Mouse (Mus musculus) gonadal fat pad, adult 2 months (tissue): ENCODE measurements around the gene Slc41a3. TPM values are rescaled to one million over a fixed set of nuclear protein-coding genes. Genes with fewer than 3 reads are reported as not detected.

ENCODE experiments used
- DNase-seq: peaks from one replicate; pipeline ENCODE4 v3.0.0-alpha.2; 2012; ENCODE audit warnings: low read depth
- polyA plus RNA-seq: library from polyadenylated mRNA; depleted of rRNA; stranded (reverse); fragments of >200 nt; gene quantifications from 2 replicates; pipeline ENCODE4 v1.2.3, GENCODE M21; 2012; rRNA removed

The Slc41a3 gene
- 37.2 and 45.9 TPM in 2 replicates for polyA plus RNA-seq

DNA sequence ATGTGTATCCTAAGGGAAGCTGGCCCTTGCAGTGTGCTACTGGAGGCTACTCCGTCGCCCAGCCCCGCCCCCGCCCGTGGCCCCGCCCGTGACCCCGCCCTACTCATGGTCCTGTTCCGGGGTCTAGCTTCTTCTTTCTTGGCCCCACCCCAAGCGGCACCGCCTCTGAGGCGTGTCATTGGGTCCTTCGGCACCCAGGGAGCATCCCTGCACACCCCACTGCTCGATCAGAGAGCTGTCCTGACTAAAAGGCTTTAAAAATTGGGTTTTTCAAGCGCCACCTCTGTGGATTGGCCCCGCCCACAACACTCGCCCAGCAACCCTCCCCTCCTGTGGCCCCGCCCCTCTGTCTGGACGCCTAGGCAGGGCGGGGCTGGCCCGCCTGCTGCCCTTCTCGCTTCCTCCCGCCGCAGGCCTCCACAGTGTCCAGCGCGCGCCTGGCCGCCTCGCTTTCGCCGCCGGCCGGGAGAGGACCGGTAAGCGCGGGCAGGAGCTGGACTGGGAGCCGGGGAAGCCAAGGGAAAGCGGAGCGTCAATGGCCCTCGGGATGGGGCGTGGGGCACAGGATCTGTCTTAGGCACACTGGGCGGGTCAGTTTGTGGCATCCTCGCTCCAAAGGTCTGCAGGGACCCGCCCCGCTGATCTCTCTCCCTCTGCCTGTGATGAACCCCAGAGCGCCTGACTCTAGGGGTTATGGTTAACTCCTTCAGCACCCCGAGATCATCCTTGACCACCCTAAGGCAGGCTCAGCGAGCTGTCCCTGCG, at the start of gene Slc41a3:
Gene Slc41a3 (plus strand): TSS at position 193 of the 765 bp plus-strand sequence.
- DNase-seq: peak; percentile 28

DNA sequence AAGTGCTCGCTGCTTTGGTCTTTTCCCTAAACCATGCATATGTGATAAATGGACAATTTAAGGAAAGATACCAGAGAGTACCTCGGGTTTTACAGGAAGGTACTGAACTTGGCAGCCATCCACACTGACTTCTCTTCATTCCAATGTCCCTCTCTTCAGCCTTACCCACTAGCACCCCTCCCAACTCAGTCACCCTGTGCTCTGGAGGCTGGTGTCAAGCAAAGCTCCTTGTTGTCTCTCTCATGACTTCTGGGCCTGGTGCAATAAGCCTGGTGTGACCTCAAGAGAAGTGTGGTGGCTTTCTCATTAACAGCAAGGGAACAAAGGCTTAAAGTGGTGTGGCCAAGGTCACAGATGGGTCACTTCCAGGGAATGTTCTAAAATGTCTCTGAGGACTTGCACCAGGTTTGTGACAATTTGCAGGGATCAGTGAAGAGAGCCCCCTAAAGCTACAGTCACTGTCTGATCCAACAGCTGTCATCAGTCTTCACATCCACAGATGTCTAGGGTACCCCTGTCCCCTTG, 47.9 kb upstream of the Slc41a3 start:
- no peak for DNase-seq

DNA sequence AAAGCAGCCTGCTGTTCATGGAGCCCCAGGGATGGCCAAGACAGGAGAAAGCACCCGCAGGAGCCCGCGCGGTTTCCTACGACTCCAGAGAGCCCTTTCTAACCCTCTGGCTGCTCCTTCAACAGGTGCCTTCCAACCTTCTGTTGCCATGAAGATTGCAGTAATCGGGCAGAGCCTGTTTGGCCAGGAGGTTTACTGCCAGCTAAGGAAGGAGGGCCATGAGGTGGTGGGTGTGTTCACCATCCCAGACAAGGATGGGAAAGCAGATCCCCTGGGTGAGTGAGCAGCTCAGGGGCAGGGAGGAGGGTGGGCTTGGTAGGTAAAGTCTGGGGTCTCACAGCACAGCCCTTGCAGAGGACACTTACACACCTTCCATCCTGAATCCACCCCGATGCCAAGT, 47.4 kb upstream of the Slc41a3 start:
- no peak for DNase-seq

DNA sequence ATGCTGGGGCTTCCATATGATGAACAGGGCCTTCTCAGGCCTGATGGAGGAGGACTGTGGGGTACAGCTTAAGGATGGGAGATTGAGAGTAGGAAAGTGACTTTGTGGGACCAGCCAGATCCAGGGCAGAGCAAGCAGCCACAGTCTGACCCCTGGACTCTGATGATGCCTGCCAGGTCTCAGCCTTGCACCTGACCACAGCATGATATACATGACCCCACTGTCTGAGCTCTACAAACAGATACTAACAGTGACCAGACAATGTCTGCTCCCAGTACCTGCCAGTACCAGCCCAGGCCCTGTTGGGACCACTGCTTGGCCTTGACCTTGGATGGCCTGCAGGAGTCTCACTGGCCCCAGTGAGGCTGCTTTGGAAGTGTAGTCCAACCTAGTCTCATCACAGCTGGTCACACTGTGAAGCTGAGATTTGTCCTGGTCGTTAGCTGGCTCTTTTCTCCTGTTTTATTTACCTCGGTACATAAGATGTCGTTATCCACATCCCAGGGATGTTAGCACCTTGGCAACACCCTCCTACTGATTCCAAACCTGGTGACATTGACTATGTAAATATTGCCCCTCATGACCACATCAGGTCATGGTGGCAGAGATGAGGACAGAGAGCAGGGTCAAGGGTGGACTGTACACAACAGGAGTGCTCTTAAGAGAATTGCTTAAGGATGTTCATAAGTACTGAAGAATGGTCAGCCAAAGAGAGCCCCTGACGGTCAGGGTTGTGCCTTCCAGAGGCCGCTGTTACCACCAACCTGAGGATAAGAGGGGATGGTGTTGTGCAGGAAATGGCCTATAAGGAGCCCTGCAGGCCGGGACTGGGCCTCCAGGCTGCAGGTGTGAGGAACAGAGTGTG, 46.5 kb upstream of the Slc41a3 start:
- DNase-seq: no peak

DNA sequence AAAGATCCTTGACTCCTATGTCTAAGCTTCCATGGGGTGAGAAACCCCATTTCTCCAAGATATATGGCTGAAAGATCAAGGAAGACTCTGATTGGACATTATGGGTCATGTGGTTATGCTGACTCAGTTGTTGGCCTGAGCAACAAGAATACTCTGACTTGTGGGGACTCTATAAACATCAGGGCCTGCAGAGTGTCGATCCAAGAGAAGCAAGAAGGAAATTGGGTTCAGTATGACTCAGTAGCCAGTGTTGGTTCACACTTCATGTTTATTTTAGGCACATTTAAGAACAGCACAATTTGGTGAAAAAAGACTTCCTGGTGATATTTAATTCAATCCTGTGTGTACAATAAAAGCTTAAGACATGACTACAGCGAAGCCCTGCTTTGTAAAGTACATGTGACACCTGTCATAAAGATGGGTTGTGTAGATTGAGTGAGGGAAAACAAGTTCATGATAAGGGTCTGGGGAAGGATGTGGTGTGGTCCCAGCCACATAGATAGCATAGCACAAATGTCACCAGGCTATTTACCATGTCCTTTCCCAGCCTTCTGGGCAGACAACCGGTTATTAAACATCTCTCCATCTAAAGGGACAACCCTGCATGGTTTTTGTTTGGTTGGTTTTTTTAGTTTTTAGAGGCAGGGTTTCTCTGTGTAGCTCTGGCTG, 44.0 kb upstream of the Slc41a3 start:
- no peak for DNase-seq

DNA sequence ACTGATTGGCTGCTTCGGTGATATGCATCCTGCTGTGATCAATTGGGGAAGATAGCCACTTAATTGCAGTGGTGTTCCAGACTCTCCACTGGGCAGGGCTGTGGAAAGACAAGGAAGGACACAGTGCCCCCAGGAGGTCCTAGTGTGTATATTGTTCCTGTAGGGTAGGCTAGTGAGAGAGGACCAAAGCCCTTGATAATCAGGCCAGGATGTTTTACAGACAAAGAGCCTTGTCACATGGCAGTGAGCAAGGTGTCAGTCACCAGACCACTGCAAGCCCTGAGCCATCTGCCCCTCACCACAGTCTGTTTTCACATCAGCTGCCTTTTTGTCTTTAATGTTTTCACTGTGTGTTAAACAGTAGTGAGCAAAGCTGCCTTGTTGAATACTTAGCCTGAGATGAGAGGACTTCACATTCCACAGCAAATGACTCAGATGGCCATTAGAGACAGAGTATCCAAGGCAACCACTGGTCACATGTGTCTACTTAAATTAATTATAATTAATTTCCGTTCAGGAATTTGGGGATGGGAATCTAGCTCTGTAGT, 43.2 kb upstream of the Slc41a3 start:
- no peak for DNase-seq

DNA sequence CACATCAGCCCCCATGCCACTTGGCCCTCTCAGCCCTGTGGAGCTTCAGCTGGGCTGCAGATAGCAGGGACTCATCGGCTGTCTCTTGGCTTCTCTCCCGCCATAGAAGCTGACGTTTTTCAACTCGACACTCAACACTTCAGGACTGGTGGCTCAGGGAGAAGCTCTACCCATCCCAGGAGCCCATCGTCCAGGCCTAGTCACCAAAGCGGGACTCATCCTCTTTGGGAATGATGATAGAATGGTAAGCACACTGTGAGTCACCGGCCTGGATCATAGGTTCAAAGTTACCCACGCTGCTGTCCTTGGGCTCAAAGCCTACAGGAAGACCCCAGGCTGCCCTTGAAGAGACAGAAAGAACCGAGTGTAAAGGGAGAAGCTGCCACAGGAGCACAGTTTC, 40.3 kb upstream of the Slc41a3 start:
- DNase-seq: no peak

DNA sequence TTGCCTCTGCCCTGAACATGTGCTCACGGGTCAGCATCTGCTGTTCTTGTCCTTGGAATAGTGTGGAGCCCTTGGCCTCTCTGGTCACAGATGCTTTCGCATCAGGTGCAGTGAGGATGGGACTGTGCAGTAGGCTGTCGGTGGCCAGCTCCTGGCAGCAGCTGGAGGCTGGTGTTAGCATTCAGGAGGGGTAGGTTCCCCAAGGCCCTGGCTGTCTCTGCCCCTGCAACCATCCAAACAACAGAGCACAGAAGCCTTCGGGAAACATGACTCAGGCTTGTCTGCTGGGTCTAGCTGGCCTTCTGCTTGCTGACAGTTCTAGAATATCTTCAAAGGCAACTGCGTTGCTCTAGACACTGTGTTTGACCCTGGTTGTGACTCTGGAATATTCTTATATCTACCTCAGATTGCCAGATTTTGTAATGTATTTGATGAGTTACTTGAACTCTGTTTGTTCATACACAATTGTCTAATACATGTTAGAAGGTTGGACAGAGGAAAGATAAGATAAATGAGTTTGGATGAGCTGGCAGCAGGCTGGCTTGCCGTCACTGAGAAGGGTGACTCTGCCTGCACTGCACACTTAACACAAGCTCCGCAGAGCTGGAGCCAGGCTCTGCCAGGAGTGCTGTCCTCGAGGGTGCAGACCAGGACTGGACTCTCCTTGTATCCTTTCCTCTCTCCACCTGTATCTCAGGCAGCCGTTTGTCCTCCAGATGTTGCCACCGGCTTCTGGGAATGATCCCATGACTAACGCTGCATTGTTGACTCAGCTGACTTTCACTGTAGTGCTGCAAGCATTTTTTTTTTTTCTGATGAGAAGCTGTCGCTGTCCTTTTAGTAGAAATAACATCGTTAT, 38.9 kb upstream of the Slc41a3 start:
- DNase-seq: no peak

DNA sequence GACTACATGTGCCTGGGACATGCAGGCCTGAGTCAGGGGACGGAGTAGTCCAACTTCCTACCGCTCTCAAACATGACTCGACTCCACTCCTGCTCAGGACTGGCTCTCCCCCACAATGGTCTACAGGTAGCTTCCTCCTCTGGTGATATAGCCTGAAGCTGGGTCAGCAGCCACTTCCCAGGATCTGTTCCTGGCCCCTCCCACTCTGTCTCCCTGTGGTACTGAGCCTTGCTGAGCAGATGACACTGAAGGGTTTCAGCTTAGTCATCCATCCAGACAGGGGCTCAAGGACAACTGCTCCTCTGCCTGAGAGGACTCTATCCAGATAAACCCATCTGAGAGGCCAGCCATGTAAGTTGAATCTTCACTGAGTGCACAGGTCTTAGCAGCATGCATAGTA, 37.0 kb upstream of the Slc41a3 start:
- no peak for DNase-seq

DNA sequence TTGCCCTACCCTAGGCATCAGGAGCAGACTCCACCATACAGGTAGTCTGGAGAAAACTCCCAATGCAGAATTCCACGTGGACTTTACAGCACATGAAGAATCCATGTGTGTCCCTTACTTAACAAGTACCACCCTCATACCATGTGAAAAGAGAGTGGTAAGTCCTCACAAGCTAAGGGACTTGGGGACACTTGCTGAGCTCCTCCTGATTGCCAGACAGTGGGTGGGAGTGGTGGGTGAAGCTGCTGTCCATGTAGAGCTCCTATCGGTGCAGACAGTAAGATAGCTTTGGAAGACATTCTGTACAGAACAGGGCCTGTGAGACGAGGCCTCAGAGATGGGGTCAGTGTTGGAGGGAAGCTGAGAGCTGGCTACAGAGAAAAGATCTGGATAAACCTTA, 36.6 kb upstream of the Slc41a3 start:
- no peak for DNase-seq

DNA sequence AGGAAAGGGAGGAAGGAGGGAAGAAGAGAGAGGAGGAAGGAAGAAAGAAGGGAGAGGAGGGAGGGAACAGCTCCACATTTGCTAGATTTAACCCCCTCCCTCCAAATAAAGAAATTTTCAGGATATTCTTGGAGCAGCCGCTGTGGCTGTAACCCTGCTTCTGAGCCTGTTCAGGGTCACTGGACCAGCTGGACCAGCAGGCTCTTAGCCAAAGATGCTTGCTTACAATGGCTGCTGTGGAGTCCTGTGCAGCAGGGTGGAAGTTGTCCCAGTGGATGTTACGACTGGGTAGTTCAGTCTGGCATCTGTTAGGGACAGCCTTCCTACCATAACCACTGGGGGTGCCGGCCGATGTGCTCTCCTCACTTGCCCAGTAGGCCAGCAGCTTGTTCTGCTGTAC, 35.8 kb upstream of the Slc41a3 start:
- DNase-seq: no peak

DNA sequence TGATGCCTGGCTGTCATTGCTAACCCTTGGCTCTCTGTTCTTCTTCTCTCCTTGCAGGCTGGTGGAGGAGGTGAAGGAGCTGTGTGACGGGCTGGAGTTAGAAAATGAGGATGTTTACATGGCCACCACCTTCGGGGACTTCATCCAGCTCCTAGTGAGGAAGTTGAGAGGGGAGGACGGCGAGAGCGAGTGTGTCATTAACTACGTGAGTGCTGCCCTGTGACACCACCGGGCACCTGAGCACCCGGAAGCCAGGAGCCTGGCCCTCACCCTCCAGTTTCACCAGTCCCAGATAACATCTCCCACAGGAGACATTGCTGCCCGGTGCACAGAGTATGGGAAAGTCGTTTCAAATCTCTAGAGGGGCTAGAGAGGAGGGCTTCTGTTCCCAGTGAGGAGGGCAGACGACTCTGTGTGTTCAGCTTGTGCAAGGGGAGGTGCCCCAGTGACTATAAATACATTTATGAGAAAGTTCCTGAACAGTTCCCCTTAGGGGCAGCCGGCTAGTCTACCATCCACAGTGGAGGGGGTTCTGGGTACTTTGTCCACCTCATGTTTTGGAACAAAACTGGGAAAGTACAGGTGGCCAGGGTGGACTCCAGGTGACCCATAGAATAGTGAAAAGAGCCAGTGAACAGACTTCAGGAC, 34.7 kb upstream of the Slc41a3 start:
- DNase-seq: no peak

DNA sequence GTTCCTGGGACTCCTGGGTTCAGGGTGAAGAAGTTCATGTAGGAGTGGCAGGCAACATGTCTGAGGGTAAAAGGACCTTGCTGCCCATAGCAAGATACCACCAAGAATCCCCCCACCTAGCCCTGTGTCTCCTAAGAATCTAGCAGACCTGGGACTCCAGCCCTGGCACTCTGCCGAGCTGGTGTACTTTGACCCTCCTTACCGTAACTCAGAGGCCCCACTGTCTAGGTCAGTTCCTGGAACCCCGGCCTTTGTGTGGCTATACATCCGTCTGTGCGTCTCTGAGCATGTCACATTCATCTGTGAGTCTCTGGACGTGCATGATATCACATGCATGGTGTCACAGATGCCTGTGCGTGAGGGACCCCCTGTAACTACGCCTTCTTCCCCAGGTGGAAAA, 34.1 kb upstream of the Slc41a3 start:
- no peak for DNase-seq

DNA sequence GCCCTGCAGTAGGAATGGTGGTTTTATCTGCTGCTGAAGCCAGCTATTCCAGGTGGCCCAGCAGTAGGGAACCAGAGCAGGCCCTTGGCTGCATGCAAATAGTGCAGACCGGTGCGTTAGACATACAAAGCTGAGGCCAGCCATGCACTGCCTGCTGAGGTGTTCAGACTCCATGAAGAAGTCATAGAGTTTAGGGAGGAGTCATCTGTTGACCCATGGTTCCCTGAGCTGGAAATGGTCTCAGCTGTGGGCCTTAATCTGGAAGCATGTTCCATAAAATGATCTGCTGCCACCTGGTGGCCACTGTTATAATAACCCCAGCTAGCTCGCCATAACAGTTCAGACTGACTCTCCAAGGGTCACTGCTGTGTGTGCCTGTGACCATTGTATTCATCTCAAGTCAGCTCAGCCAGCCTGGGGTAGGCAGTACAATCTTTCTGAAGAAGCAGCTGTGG, 29.2 kb upstream of the Slc41a3 start:
- DNase-seq: no peak

DNA sequence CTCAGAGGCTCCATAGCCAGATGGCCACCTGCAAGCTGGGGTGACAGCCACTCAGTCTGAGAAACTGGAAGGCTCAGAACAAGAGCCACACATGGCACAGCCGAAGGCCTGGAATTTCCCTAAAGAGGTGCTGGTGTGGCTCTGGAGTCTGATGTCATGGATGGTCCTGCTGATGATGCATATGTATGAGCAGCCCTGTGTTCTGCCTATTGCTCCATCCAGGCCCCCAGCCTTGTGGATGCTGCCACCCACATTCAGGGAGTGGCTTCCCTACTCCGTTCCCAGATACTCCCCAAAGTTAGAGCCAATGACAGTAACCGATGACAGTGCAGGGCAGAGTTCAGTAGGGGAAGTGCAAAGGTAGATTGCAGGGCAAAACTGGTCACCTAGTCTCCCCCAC, 26.4 kb upstream of the Slc41a3 start:
- no peak for DNase-seq

DNA sequence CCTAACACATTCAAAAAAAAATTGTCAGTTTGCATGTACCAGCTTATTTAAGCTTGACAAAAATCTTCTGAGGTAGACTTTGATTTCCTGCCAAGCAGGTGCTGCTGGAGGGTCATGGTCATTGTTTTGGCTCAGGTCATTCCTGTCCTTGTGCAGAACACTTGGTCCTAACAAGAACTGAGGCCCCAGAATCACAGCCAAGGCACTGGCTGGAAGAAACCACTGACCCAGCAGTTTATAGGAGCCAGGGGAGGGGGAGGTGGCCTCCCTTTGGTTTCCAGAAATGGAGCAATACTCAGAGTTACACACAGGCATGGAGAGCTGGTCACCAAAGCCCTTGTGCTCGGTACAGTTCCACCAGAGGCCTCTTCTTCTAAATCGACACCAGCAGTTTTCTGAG, 22.2 kb upstream of the Slc41a3 start:
- DNase-seq: no peak

DNA sequence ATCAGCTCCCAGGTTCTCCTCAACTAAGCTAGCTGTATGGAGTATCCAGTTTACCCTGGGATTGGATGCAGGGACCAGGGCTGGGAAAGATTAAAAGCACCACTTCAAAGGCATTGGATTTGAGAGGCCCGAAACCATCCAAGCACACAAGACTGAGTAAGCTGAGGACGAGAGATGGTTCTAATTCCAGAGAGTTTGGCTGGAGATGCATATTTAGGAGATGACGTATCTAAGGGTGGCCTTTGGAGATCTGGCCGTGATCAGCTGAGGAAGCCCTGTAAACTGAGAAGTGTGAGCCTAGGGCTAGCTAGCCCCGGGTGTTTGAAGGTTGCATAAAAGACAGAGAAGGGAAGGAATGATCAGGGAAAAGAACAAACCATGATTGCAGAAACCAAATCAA, 16.4 kb upstream of the Slc41a3 start:
- DNase-seq: no peak

DNA sequence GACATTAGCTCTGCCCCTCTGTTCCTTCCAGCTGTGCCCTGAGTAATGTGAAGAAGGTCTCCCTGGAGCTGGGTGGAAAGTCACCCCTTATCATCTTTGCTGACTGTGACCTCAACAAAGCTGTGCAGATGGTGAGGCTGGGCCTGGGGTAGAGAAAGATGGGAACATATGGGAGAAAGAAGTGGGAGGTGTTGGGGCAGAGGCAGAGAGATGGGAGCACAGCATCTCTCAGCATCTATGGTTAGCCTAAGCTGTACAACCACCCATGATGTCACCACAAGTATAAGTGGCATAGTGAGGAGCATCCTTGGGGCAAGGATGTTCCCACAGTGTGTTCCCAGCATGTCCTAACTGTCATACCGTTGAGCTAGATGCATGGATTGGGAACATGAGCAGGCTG, 13.8 kb upstream of the Slc41a3 start:
- DNase-seq: no peak

DNA sequence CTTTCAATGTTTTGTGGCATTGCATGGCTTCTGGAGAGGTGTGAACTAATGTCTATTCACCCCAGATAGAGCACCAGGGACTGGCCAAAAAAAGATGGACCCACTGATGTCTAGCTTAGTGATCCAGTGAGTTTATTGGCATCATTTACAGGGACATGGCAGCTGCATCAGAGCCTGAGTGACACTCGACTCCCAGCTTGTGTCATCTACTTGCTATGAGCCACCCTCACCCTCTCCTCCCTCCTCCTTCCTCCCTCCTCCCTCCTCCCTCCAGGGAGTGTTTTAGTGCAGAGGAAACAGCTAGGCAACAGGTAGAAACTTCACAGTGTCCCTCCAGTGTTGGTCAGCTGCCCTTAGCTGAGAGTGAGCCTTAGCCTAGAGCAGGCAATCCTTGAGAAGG, 9.6 kb upstream of the Slc41a3 start:
- DNase-seq: no peak

DNA sequence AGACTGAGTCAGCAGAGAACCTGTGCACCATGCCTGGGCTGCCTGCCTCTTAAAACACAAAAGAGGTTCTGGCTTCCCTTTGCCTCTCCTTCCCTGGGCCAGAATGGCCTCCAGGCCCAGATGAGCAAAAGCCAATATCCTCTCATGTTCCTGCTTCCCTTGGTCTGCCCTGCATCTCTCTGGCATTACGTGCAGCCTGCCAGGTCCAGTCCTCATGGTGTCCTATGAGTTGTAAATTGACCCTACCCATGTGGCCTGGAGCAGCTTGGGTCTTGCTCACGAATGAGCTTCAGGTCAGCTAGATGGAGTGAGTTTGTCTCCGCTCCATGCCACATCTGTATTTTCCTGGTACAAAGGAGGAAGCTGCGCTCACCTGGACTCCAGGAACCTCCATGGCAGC, 7.5 kb upstream of the Slc41a3 start:
- no peak for DNase-seq

DNA sequence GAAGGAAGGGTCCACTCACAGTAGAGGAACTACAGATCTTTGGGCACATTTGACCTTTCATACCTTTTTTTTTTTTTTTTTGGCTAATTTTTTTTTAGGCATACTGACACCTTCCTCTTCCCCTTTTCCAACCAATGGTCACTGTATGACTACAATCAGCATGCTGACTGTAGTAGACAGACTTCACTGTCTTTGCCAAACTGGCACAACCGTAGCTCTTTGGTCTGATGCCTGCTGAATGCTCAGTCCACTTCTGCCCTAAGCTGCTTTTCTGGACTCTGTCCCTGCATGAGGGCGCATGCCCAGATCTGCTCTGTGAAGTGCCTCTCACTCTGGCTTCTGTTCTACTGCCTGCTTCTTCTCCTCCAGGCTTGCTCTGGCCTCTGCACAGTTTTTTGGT, 6.9 kb upstream of the Slc41a3 start:
- no peak for DNase-seq
